Mouse (Mus musculus) C2C12 (cell line): ENCODE measurements around the gene Ppfia4.

Experiments used
- CEBPB ChIP-seq: IDR thresholded peaks from one replicate; pipeline ENCODE4 v1.6.1; 2011; ENCODE audit warnings: low read depth, mild to moderate bottlenecking, control low read depth, moderate library complexity
- CTCF ChIP-seq: IDR thresholded peaks from one replicate; pipeline ENCODE4 v1.5.1; 2011; ENCODE audit not compliant: control insufficient read depth, insufficient read depth, insufficient read length
- MAX ChIP-seq: IDR thresholded peaks from one replicate; pipeline ENCODE4 v1.6.1; 2011; ENCODE audit warnings: mild to moderate bottlenecking, control low read depth
- MYOD1 ChIP-seq: IDR thresholded peaks from one replicate; pipeline ENCODE4 v1.6.1; 2011; ENCODE audit warnings: low read depth; ENCODE audit not compliant: control insufficient read depth, insufficient read length
- USF1 ChIP-seq: IDR thresholded peaks from one replicate; pipeline ENCODE4 v1.6.1; 2011; ENCODE audit warnings: low read depth, mild to moderate bottlenecking, control low read depth, moderate library complexity

GRCm38 (mm10) chr1:134339757-134340619, 7.3 kb upstream of the Ppfia4 start:
- TF ChIP-seq CEBPB: no peak
- no peak for TF ChIP-seq USF1
- TF ChIP-seq MAX: no peak
- no peak for TF ChIP-seq CTCF
- TF ChIP-seq MYOD1: no peak
